Mouse (Mus musculus): Measurements from ENCODE around the gene Cap1. TPM values are rescaled to one million over a fixed set of nuclear protein-coding genes. Genes with fewer than 3 reads are reported as not detected.
"Not testable (repeated sequence)": the region's sequence is repeated elsewhere in the genome, so short reads cannot be mapped to it uniquely, and the experiment has no call there.

Gene Cap1
- polyA plus RNA-seq, 1 experiment from 2014 or later = 77.5 TPM

GRCm38 (mm10) chr4:122836403-122836775, 49.5 kb downstream of the Cap1 start:
- Histone ChIP-seq H3K4me2 (ENCODE audit: low read length) (peak overlapping the region; percentile 90), H3K4me1 (replicated peaks; ENCODE audit: control insufficient read depth, insufficient read depth, low read length) (peaks cover 21% of the 10 kb centered on the region), H3K9me3 (ENCODE audit: control insufficient read depth, low read length) (no peaks in the 10 kb centered on the region), H3K9ac (replicated peaks; ENCODE audit: low read depth, low read length) (peak overlapping the region; percentile 89), H3K4me3 (replicated peaks; ENCODE audit: low read length) (peak overlapping the region; percentile 72), H3K27ac (ENCODE audit: low read length) (peak overlapping the region; percentile 84), H3K36me3 (ENCODE audit: control insufficient read depth, insufficient read depth) (0 out of 2 replicates have a peak, but pooled peaks cover 2% of the 10 kb centered on the region), H3K27me3 (replicated peaks; ENCODE audit: control insufficient read depth, insufficient read depth, low read length) (no peaks in the 10 kb centered on the region)
- ATAC-seq = peak; percentile 35
- WGBS = 0% methylated on average over 7 of the region's 7 CpGs

- peak within 1 kb of the TSS; percentile 72 for H3K4me3 ChIP-seq (replicated peaks; ENCODE audit: low read length)
- 0 out of 2 replicates have a peak, but pooled peaks cover 2% of the 10 kb centered on the region for H3K36me3 ChIP-seq (ENCODE audit: control insufficient read depth, insufficient read depth)
- ATAC-seq = peak; percentile 92
- peak within 1 kb of the TSS; percentile 84 for H3K27ac ChIP-seq (ENCODE audit: low read length)
- H3K9ac ChIP-seq (replicated peaks; ENCODE audit: low read depth, low read length) = peak within 1 kb of the TSS; percentile 89
- H3K4me1 ChIP-seq (replicated peaks; ENCODE audit: control insufficient read depth, insufficient read depth, low read length) = peaks cover 21% of the 10 kb centered on the region
- no peaks in the 10 kb centered on the region for H3K27me3 ChIP-seq (replicated peaks; ENCODE audit: control insufficient read depth, insufficient read depth, low read length)
- WGBS = 2% methylated on average over 31 of the region's 31 CpGs
- no peaks in the 10 kb centered on the region for H3K9me3 ChIP-seq (ENCODE audit: control insufficient read depth, low read length)
- H3K4me2 ChIP-seq (ENCODE audit: low read length) = peak within 1 kb of the TSS; percentile 90
These were observed 50.1 kb downstream of the Cap1 start, which contains the start of gene Ppt1 for GRCm38 (mm10) chr4:122835530-122836402. Ppt1 (plus strand) TSS chr4:122836242.

- 7% methylated on average over 1 of the region's 1 CpGs for WGBS
- H3K27me3 ChIP-seq (replicated peaks; ENCODE audit: control insufficient read depth, insufficient read depth, low read length) = no peaks in the 10 kb centered on the region
- no peaks in the 10 kb centered on the region for H3K36me3 ChIP-seq (ENCODE audit: control insufficient read depth, insufficient read depth)
- H3K9me3 ChIP-seq (ENCODE audit: control insufficient read depth, low read length) = no peaks in the 10 kb centered on the region
- H3K27ac ChIP-seq (ENCODE audit: low read length) = no peak overlapping the region
- H3K4me2 ChIP-seq (ENCODE audit: low read length) = no peak overlapping the region
- no peak for ATAC-seq
- H3K4me1 ChIP-seq (replicated peaks; ENCODE audit: control insufficient read depth, insufficient read depth, low read length) = peaks cover 14% of the 10 kb centered on the region
- H3K9ac ChIP-seq (replicated peaks; ENCODE audit: low read depth, low read length) = no peak overlapping the region
- H3K4me3 ChIP-seq (replicated peaks; ENCODE audit: low read length) = no peak overlapping the region
These were observed 54.0 kb downstream of the Cap1 start for GRCm38 (mm10) chr4:122831888-122832287.

GRCm38 (mm10) chr4:122829339-122829738, 56.5 kb downstream of the Cap1 start:
- WGBS = 90% methylated on average over 6 of the region's 6 CpGs
- H3K9me3 ChIP-seq (ENCODE audit: control insufficient read depth, low read length) = no peaks in the 10 kb centered on the region
- H3K4me2 ChIP-seq (ENCODE audit: low read length) = no peak overlapping the region
- no peaks in the 10 kb centered on the region for H3K27me3 ChIP-seq (replicated peaks; ENCODE audit: control insufficient read depth, insufficient read depth, low read length)
- H3K4me3 ChIP-seq (replicated peaks; ENCODE audit: low read length) = no peak overlapping the region
- ATAC-seq = no peak
- peaks cover 7% of the 10 kb centered on the region; the same call in 1 of the 2 replicates for H3K4me1 ChIP-seq (replicated peaks; ENCODE audit: control insufficient read depth, insufficient read depth, low read length)
- no peak overlapping the region for H3K9ac ChIP-seq (replicated peaks; ENCODE audit: low read depth, low read length)
- H3K27ac ChIP-seq (ENCODE audit: low read length) = no peak overlapping the region
- no peaks in the 10 kb centered on the region for H3K36me3 ChIP-seq (ENCODE audit: control insufficient read depth, insufficient read depth)

GRCm38 (mm10) chr4:122827651-122828050, 58.2 kb downstream of the Cap1 start:
- no peak overlapping the region for H3K9ac ChIP-seq (replicated peaks; ENCODE audit: low read depth, low read length)
- no peaks in the 10 kb centered on the region for H3K9me3 ChIP-seq (ENCODE audit: control insufficient read depth, low read length)
- H3K27me3 ChIP-seq (replicated peaks; ENCODE audit: control insufficient read depth, insufficient read depth, low read length) = no peaks in the 10 kb centered on the region
- peaks cover 7% of the 10 kb centered on the region; the same call in 1 of the 2 replicates for H3K4me1 ChIP-seq (replicated peaks; ENCODE audit: control insufficient read depth, insufficient read depth, low read length)
- no peak for ATAC-seq
- H3K4me2 ChIP-seq (ENCODE audit: low read length) = no peak overlapping the region
- no peaks in the 10 kb centered on the region for H3K36me3 ChIP-seq (ENCODE audit: control insufficient read depth, insufficient read depth)
- no peak overlapping the region for H3K27ac ChIP-seq (ENCODE audit: low read length)
- H3K4me3 ChIP-seq (replicated peaks; ENCODE audit: low read length) = no peak overlapping the region

- not testable (repeated sequence) for H3K36me3 ChIP-seq (ENCODE audit: control insufficient read depth, insufficient read depth); H3K4me2 ChIP-seq (ENCODE audit: low read length); H3K4me1 ChIP-seq (replicated peaks; ENCODE audit: control insufficient read depth, insufficient read depth, low read length); H3K9ac ChIP-seq (replicated peaks; ENCODE audit: low read depth, low read length); ATAC-seq; H3K4me3 ChIP-seq (replicated peaks; ENCODE audit: low read length); H3K27me3 ChIP-seq (replicated peaks; ENCODE audit: control insufficient read depth, insufficient read depth, low read length); H3K27ac ChIP-seq (ENCODE audit: low read length); H3K9me3 ChIP-seq (ENCODE audit: control insufficient read depth, low read length)
- 37% methylated on average over 10 of the region's 10 CpGs for WGBS
These were observed 64.9 kb downstream of the Cap1 start for GRCm38 (mm10) chr4:122820941-122821340.

GRCm38 (mm10) chr4:122816202-122816601, 69.7 kb downstream of the Cap1 start:
- Histone ChIP-seq H3K4me3 (replicated peaks; ENCODE audit: low read length) (no peak overlapping the region), H3K27me3 (replicated peaks; ENCODE audit: control insufficient read depth, insufficient read depth, low read length) (no peaks in the 10 kb centered on the region), H3K4me2 (ENCODE audit: low read length) (no peak overlapping the region), H3K9me3 (ENCODE audit: control insufficient read depth, low read length) (no peaks in the 10 kb centered on the region), H3K36me3 (ENCODE audit: control insufficient read depth, insufficient read depth) (no peaks in the 10 kb centered on the region), H3K9ac (replicated peaks; ENCODE audit: low read depth, low read length) (no peak overlapping the region), H3K27ac (ENCODE audit: low read length) (no peak overlapping the region), H3K4me1 (replicated peaks; ENCODE audit: control insufficient read depth, insufficient read depth, low read length) (no peaks in the 10 kb centered on the region)
- ATAC-seq = no peak
- 80% methylated on average over 1 of the region's 1 CpGs for WGBS

GRCm38 (mm10) chr4:122811824-122812223, 74.0 kb downstream of the Cap1 start:
- Histone ChIP-seq H3K9me3 (ENCODE audit: control insufficient read depth, low read length) (no peaks in the 10 kb centered on the region), H3K27me3 (replicated peaks; ENCODE audit: control insufficient read depth, insufficient read depth, low read length) (no peaks in the 10 kb centered on the region), H3K4me1 (replicated peaks; ENCODE audit: control insufficient read depth, insufficient read depth, low read length) (no peaks in the 10 kb centered on the region), H3K27ac (ENCODE audit: low read length) (no peak overlapping the region), H3K9ac (replicated peaks; ENCODE audit: low read depth, low read length) (no peak overlapping the region), H3K36me3 (ENCODE audit: control insufficient read depth, insufficient read depth) (no peaks in the 10 kb centered on the region), H3K4me2 (ENCODE audit: low read length) (no peak overlapping the region), H3K4me3 (replicated peaks; ENCODE audit: low read length) (no peak overlapping the region)
- WGBS = 77% methylated on average over 2 of the region's 2 CpGs
- no peak for ATAC-seq

GRCm38 (mm10) chr4:122811180-122811579, 74.7 kb downstream of the Cap1 start:
- Histone ChIP-seq H3K36me3 (ENCODE audit: control insufficient read depth, insufficient read depth) (no peaks in the 10 kb centered on the region), H3K9me3 (ENCODE audit: control insufficient read depth, low read length) (no peaks in the 10 kb centered on the region), H3K27me3 (replicated peaks; ENCODE audit: control insufficient read depth, insufficient read depth, low read length) (no peaks in the 10 kb centered on the region), H3K4me1 (replicated peaks; ENCODE audit: control insufficient read depth, insufficient read depth, low read length) (no peaks in the 10 kb centered on the region), H3K4me3 (replicated peaks; ENCODE audit: low read length) (no peak overlapping the region), H3K27ac (ENCODE audit: low read length) (no peak overlapping the region), H3K4me2 (ENCODE audit: low read length) (no peak overlapping the region), H3K9ac (replicated peaks; ENCODE audit: low read depth, low read length) (no peak overlapping the region)
- no peak for ATAC-seq
- WGBS = 58% methylated on average over 1 of the region's 1 CpGs
